Mouse (Mus musculus) spleen, adult 2 months (tissue): ENCODE results near the gene Cenpt. TPM values are rescaled to one million over a fixed set of nuclear protein-coding genes. Genes with fewer than 3 reads are reported as not detected.
A peak's percentile ranks its signal among the peaks of the same experiment; 100 is the strongest.

Source experiments
- DNase-seq, 2 experiments: peaks; one replicate each; pipeline versions ENCODE4 v3.0.0 to v3.0.0-alpha.2; 2012 to 2021; ENCODE audit warnings: low spot score in 2 of 2, low read depth in 1 of 2
- H3K27ac ChIP-seq: fragments of 200-500 bp; 2 replicates; pipeline ENCODE4 v1.5.1; 2012; ENCODE audit warnings: low read length, inconsistent platforms; ENCODE audit not compliant: insufficient read depth
- H3K27me3 ChIP-seq: fragments of 200-500 bp; 2 replicates; pipeline ENCODE4 v1.6.1; 2012; ENCODE audit warnings: mild to moderate bottlenecking, moderate library complexity, low read length, inconsistent platforms; ENCODE audit not compliant: control insufficient read depth, insufficient read depth
- H3K36me3 ChIP-seq: fragments of 200-500 bp; 2 replicates; pipeline ENCODE4 v1.6.1; 2012; ENCODE audit warnings: mild to moderate bottlenecking, low read length, inconsistent platforms; ENCODE audit not compliant: control insufficient read depth, insufficient read depth
- H3K4me1 ChIP-seq: fragments of 200-500 bp; 2 replicates; pipeline ENCODE4 v1.6.1; 2011; ENCODE audit warnings: inconsistent platforms; ENCODE audit not compliant: control insufficient read depth, insufficient read depth, insufficient read length
- H3K4me3 ChIP-seq: fragments of 200-500 bp; 2 replicates; pipeline ENCODE4 v1.5.1; 2011; ENCODE audit warnings: mild to moderate bottlenecking, inconsistent platforms; ENCODE audit not compliant: insufficient read depth, insufficient read length; ENCODE audit errors: extremely low read depth
- CTCF ChIP-seq: fragments of 200-500 bp; IDR thresholded peaks from 2 replicates; pipeline ENCODE4 v1.5.1; 2011; ENCODE audit warnings: mild to moderate bottlenecking, inconsistent platforms; ENCODE audit not compliant: insufficient read depth, insufficient read length, insufficient replicate concordance; ENCODE audit errors: extremely low read depth
- POLR2A ChIP-seq: fragments of 200-500 bp; IDR thresholded peaks from 2 replicates; pipeline ENCODE4 v1.6.1; 2011; ENCODE audit warnings: low read depth, low read length, inconsistent platforms
- WGBS: fragments of 180-500 bp; shearing (Covaris S2); methylation state at CpG from one replicate; pipeline ENCODE4 v1.1.7; 2018; 5-methylcytosine and 5-hydroxymethylcytosine counted together
- polyA plus RNA-seq: library from polyadenylated mRNA; depleted of rRNA; stranded (reverse); fragments of >200 nt; gene quantifications from 2 replicates; pipeline ENCODE4 v1.2.3, GENCODE M21; 2012

Gene Cenpt
- polyA plus RNA-seq, 1 experiment = 14.2 TPM

DNA sequence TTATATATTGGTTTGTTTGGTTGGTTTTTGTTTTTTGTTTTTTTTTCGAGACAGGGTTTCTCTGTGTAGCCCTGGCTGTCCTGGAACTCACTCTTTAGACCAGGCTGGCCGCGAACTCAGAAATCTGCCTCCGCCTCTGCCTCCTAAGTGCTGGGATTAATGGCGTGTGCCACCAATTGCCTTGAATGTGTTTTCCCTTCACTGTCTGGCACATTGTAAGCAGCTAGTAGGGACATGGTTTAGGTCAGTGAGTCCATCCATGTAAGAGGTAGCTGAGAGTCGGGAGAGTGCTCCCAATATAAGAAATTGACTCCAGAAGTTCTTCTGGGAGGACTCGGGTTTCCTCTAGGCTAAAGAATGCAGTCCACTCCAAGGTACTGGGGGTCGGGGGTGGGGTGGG lies 1.2 kb upstream of the Cenpt start:
- H3K27me3 ChIP-seq = no peaks in the 10 kb centered on the region
- H3K4me1 ChIP-seq = peaks cover 9% of the 10 kb centered on the region; the same call in 1 of the 2 replicates
- TF ChIP-seq CTCF (no peak), POLR2A (no peak)
- no peak for DNase-seq
- WGBS = 36% methylated on average over 8 of the region's 8 CpGs
- H3K4me3 ChIP-seq = no peak overlapping the region
- H3K36me3 ChIP-seq = no peaks in the 10 kb centered on the region
- no peak overlapping the region for H3K27ac ChIP-seq

DNA sequence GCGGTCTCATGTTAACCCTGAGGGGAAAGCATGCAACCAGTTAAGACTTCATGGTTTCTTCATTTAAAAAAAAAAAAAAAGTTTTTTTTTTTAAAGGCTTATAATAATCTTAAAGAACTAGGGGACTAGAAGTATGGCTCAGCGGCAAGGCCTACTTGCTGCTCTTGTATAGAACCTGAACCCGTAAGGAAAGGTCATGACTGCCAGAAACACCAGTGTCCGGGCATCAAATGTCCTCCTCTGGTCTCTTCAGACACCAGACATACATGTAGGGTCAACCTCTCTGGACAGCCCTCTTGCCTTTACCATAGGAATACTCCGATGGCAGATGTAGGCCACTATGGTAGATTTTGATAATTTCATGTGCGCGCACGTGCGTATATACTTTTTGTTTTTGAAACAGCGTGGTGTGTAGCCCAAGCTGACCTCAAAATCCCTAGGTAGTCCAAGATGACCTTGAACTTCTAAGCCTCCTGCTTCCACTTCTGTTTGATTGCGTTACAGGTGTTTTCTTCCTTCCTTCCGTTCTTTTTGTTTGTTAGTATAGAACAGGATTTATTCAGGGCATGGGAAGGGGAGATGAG lies 840 bp downstream of the Cenpt start:
- H3K4me3 ChIP-seq = no peak overlapping the region
- 82% methylated on average over 12 of the region's 12 CpGs for WGBS
- no peak for DNase-seq
- H3K27me3 ChIP-seq = no peaks in the 10 kb centered on the region
- H3K4me1 ChIP-seq = peaks cover 9% of the 10 kb centered on the region; the same call in 1 of the 2 replicates
- peaks cover 3% of the 10 kb centered on the region for H3K36me3 ChIP-seq
- no peak for TF ChIP-seq CTCF
- no peak for TF ChIP-seq POLR2A
- no peak overlapping the region for H3K27ac ChIP-seq

DNA sequence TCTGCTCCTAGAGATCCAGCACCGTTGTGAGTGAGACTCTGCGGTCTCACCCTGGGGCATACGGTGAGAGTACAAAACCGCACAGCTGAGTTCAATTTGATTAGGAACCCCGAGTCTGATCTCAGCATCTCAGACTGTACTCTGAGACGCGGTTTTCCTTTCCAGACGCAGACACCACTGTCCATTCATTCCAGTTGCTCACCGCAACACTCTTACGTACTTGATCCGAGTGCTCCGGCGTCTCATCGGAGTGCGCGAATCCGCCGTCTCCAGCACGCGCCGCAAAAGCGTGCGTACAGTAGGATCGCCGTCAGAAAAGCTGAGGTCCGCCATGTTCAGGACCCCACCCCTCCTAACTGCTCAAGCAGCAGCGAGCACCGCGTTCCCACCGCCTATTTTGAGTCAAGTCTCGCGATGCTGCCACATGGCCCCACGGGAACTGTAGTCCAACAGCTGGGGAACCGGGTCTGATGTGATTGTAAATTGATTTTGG lies 1.4 kb downstream of the Cenpt start:
- TF ChIP-seq CTCF = no peak
- TF ChIP-seq POLR2A = peak; percentile 60
- H3K36me3 ChIP-seq = peaks cover 3% of the 10 kb centered on the region
- H3K4me3 ChIP-seq = peak overlapping the region; percentile 96
- peaks cover 9% of the 10 kb centered on the region; the same call in 1 of the 2 replicates for H3K4me1 ChIP-seq
- WGBS = under 1% methylated on average over 34 of the region's 34 CpGs
- no peaks in the 10 kb centered on the region for H3K27me3 ChIP-seq
- H3K27ac ChIP-seq = peak overlapping the region; percentile 41; the same call in 1 of the 2 replicates
- peak; percentile 62 to 86 for DNase-seq

DNA sequence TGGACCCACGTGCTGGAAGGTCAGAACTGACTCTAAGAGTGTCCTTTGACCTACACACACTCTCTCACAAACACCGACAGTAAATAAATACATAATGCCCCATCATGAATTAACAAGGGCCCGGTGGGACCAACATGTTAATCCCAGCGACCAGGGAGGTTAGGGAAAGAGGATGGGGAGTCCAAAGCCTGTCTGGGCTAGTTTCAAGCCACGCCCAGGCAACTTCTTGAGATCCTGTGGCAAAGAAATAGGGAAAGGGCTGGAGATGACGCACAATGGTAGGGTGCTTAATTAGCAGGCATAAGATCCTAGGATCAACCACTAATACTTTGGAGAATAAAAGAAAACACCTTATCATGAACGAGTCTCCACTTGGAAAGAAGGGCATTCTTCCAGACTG lies 2.5 kb downstream of the Cenpt start:
- 84% methylated on average over 7 of the region's 7 CpGs for WGBS
- DNase-seq = no peak
- Histone ChIP-seq H3K27me3 (no peaks in the 10 kb centered on the region), H3K27ac (no peak overlapping the region), H3K36me3 (peaks cover 5% of the 10 kb centered on the region), H3K4me1 (no peaks in the 10 kb centered on the region; the same call in 1 of the 2 replicates), H3K4me3 (no peak overlapping the region)
- TF ChIP-seq POLR2A (no peak), CTCF (no peak)

DNA sequence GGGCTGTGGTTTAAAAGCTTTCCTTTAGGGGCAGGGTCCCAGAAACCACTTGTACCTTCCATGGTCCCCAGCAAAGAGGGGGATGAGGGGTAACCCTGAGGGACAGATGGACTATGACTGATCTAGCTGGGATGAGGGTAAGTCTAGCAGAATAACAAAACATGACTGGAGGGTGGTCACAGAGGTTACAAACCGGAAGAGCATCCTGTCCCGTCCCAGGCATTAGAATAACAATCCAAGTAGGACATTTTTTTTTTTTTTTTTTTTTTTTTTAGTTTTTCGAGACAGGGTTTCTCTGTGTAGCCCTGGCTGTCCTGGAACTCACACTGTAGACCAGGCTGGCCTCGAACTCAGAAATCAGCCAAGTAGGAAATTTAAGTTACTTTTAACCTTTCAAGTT lies 3.1 kb downstream of the Cenpt start:
- Histone ChIP-seq H3K4me1 (no peaks in the 10 kb centered on the region; the same call in 1 of the 2 replicates), H3K36me3 (peaks cover 8% of the 10 kb centered on the region), H3K27ac (no peak overlapping the region), H3K27me3 (no peaks in the 10 kb centered on the region), H3K4me3 (no peak overlapping the region)
- 90% methylated on average over 4 of the region's 4 CpGs for WGBS
- TF ChIP-seq CTCF (no peak), POLR2A (no peak)
- no peak for DNase-seq

DNA sequence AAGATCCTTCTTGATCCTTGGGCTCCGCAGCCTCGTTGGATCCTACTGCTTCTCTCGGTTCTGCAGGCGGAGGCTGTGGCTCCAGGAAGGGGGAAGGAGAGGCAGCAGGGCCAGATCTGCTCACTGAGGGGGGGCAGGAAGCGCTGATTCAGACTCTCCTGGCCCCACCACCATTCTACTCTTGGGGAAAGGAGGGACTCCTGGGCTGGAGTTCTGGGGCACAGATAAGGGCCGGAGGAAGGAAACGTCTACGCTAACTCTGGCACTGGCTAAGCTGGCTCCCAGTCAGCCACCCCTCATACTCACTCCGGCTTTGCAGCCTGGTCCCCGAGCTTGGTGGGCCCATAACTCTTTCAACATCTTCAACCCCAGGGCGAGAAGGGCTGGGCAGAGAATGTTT lies 6.4 kb downstream of the Cenpt start:
- Histone ChIP-seq H3K4me3 (no peak overlapping the region), H3K36me3 (peaks cover 15% of the 10 kb centered on the region), H3K4me1 (no peaks in the 10 kb centered on the region; the same call in 1 of the 2 replicates), H3K27me3 (no peaks in the 10 kb centered on the region), H3K27ac (no peak overlapping the region)
- DNase-seq = no peak
- TF ChIP-seq POLR2A (no peak), CTCF (no peak)
- 76% methylated on average over 11 of the region's 11 CpGs for WGBS

DNA sequence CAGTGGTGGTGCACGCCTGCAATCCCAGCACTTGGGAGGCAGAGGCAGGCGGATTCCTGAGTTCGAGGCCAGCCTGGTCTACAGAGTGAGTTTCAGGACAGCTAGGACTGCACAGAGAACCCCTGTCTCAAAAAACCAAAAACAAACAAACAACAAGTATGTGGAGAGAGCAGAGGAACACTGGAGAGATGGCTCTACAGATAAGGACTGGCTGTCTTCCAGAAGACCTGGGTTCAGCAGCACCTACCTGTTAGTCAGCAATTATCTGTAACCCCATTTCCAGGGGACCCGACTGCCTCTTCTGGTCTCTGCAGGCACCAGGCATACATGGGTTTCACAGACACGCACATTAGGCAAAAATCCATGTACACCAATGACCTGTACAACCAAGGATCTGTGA lies 13.9 kb downstream of the Cenpt start:
- H3K27me3 ChIP-seq = no peaks in the 10 kb centered on the region
- H3K4me1 ChIP-seq = peaks cover 7% of the 10 kb centered on the region; the same call in 1 of the 2 replicates
- no peak overlapping the region for H3K4me3 ChIP-seq
- DNase-seq = no peak
- H3K36me3 ChIP-seq = peaks cover 2% of the 10 kb centered on the region; the same call in 1 of the 2 replicates
- TF ChIP-seq CTCF (no peak), POLR2A (no peak)
- 84% methylated on average over 5 of the region's 5 CpGs for WGBS
- no peak overlapping the region for H3K27ac ChIP-seq
